Mouse (Mus musculus): ENCODE data around the gene Fgf2. TPM values are rescaled to one million over a fixed set of nuclear protein-coding genes. Genes with fewer than 3 reads are reported as not detected.

The Fgf2 gene
- polyA plus RNA-seq, 1 experiment from 2014 or later: 0.44 TPM

DNA sequence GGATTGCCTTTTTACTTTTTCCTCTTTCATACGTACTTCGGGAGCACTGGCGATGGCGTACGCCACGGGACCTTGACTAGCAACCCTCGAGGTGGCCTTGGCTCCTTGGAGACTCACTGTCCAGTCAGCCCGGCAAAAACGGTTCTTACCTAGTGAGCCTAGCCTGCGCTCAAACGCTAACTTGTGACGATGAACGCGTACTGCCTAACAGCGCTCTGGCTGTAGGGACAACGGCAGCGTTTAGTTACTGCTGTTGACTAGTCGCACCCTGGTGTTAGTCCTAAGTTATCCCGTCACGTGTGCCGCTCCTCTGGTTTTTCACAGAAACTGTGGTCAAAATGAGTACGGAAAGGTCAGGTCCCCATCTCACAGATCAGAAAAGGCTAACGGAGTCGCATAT, 72.5 kb downstream of the Fgf2 start:
- ATAC-seq: no peak
- peaks cover 4% of the 10 kb centered on the region; the same call in 1 of the 2 replicates for H3K36me3 ChIP-seq (ENCODE audit: poor library complexity, severe bottlenecking)
- H3K27me3 ChIP-seq: no peaks in the 10 kb centered on the region
- no peaks in the 10 kb centered on the region for H3K9me3 ChIP-seq (replicated peaks)
- H3K4me1 ChIP-seq: peaks cover 19% of the 10 kb centered on the region
- under 1% methylated on average over 24 of the region's 24 CpGs for WGBS
- peak overlapping the region; percentile 71 for H3K27ac ChIP-seq
- peak overlapping the region; percentile 94 for H3K4me2 ChIP-seq
- peak overlapping the region; percentile 76 for H3K4me3 ChIP-seq
- peak overlapping the region; percentile 78 for H3K9ac ChIP-seq

DNA sequence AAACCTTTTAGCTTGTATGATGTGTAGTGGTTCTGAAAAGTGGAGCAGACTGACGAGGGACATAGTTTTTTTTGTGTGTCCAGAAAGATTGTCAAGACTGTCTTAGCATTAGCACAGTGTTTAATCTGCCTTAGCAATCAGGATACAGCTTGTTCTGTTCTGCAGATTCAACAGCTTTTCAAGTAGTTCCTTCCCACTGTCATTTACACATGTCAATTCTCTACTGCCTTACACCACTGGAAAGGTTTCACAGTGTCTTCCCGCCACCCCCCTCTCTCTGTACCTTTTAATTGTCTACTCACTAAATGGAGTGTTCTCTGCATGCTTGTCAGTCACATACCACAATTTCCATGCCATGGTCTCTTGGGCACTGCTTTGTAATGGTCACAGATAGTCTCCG, 73.0 kb downstream of the Fgf2 start:
- Histone ChIP-seq H3K36me3 (ENCODE audit: poor library complexity, severe bottlenecking) (peaks cover 8% of the 10 kb centered on the region; the same call in 1 of the 2 replicates), H3K9ac (peak overlapping the region; percentile 78), H3K4me3 (peak overlapping the region; percentile 76), H3K27ac (no peak overlapping the region), H3K9me3 (replicated peaks) (no peaks in the 10 kb centered on the region), H3K4me1 (peaks cover 19% of the 10 kb centered on the region), H3K27me3 (no peaks in the 10 kb centered on the region), H3K4me2 (peak overlapping the region; percentile 94)
- WGBS: 18% methylated on average over 3 of the region's 3 CpGs
- no peak for ATAC-seq

DNA sequence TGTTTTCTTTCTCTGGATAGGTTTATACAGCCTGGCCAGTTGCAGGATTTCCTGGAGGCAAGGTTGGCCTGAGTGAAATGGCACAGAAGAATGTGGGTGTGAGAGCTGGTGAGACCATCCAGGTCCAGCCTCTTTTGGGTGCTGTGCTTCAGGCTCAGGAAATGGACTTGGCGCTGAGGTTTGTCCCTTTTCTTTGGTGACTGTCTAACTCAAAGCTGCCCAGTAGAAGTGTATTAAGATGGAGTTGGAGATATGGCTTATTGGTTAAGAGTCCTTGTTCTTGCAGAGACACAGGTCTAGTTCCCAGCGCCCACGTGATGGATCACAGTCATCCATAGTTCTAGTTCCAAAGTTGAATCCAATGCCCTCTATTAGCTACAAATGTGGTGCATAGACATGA, 77.9 kb downstream of the Fgf2 start:
- no peak for ATAC-seq
- no peak overlapping the region for H3K9ac ChIP-seq
- no peaks in the 10 kb centered on the region for H3K9me3 ChIP-seq (replicated peaks)
- H3K4me3 ChIP-seq: no peak overlapping the region
- H3K36me3 ChIP-seq (ENCODE audit: poor library complexity, severe bottlenecking): peaks cover 20% of the 10 kb centered on the region
- H3K4me1 ChIP-seq: peaks cover 5% of the 10 kb centered on the region
- no peak overlapping the region for H3K27ac ChIP-seq
- no peak overlapping the region for H3K4me2 ChIP-seq
- 95% methylated on average over 3 of the region's 3 CpGs for WGBS
- H3K27me3 ChIP-seq: no peaks in the 10 kb centered on the region

DNA sequence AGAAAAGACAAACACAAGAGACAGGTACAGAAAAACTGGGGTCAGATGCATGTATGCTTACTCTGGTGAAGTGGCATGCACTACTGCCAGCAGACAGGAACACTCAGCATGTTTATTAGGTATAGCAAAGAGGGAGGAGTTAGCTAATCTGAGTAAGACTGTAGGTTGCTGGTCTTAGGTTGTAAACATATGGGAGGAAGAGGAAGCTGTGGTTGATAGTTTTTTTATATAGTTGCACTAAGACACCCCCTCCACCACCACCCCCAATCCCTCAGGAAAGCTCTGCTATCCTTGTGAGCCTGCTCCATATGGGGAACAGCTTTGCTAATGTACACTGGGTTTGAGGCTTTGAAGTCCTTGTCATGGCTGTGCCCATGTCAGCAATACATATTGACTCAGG, 82.2 kb downstream of the Fgf2 start:
- Histone ChIP-seq H3K27ac (no peak overlapping the region), H3K4me3 (no peak overlapping the region), H3K4me2 (no peak overlapping the region), H3K27me3 (no peaks in the 10 kb centered on the region), H3K9ac (no peak overlapping the region), H3K4me1 (no peaks in the 10 kb centered on the region), H3K9me3 (replicated peaks) (no peaks in the 10 kb centered on the region), H3K36me3 (ENCODE audit: poor library complexity, severe bottlenecking) (peaks cover 35% of the 10 kb centered on the region)
- ATAC-seq: no peak

DNA sequence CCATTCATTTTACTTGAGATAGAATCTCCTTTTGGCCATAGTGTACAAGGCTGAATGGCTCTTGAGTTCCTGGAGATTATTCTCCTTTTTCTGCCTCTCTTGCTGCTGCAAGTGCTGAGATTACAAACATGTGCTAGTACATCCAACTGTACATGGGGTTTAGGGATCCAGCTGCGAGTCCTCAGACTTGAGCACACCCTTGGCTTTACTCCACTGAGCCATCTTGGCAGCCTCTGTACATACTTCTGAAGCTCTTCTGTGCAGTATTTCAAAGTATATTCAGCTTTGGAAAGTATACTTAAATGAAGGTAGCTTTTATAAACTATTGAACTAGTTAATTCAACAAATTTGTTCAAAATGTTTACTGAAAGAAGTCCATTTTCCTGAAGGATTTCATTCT, 91.6 kb downstream of the Fgf2 start:
- no peaks in the 10 kb centered on the region for H3K9me3 ChIP-seq (replicated peaks)
- no peaks in the 10 kb centered on the region for H3K27me3 ChIP-seq
- 97% methylated on average over 1 of the region's 1 CpGs for WGBS
- H3K9ac ChIP-seq: no peak overlapping the region
- no peak for ATAC-seq
- peaks cover 36% of the 10 kb centered on the region for H3K36me3 ChIP-seq (ENCODE audit: poor library complexity, severe bottlenecking)
- no peaks in the 10 kb centered on the region for H3K4me1 ChIP-seq
- no peak overlapping the region for H3K4me3 ChIP-seq
- no peak overlapping the region for H3K27ac ChIP-seq
- H3K4me2 ChIP-seq: no peak overlapping the region

DNA sequence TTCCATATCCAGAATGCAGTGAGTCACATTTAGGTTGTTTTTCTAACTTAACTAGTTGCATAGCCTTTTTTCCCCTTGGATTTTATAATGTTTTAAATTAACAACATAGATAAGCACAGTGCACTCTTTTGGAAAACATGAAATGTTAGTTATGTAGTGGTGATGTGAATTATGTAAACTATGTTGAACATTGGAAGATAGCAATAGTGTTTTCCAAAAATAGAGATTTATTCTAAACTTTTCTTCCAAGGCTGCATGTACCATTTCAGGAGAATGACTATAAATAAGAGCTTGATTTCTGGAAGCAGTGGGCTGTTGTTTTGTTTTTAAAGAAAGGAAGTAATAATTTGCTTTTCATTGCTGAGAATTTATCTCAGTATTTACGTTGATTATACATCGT, 95.3 kb downstream of the Fgf2 start:
- H3K4me3 ChIP-seq: no peak overlapping the region
- H3K27ac ChIP-seq: no peak overlapping the region
- no peak overlapping the region for H3K9ac ChIP-seq
- H3K4me2 ChIP-seq: no peak overlapping the region
- no peaks in the 10 kb centered on the region for H3K27me3 ChIP-seq
- H3K4me1 ChIP-seq: no peaks in the 10 kb centered on the region
- H3K36me3 ChIP-seq (ENCODE audit: poor library complexity, severe bottlenecking): peaks cover 20% of the 10 kb centered on the region
- no peak for ATAC-seq
- H3K9me3 ChIP-seq (replicated peaks): no peaks in the 10 kb centered on the region
- 98% methylated on average over 2 of the region's 2 CpGs for WGBS

DNA sequence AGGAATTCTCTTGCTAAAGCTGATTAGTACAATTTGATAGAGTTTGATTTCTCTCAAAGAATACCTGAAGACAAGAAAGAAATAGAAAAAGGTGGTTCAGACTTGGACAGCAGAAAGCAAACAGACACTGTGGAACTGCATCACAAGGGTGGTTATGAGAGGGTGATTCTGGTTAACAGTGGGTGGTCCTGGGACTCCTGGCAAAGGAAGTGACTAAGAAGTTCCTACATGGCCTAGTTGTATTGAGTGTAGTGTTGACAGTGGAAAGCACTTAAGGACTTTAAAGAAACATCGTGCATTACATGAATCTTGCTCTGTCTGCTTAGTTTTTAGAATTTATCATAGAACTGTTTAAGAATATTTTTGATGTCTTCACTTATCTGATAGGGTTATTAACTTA, 107.8 kb downstream of the Fgf2 start:
- Histone ChIP-seq H3K9me3 (replicated peaks) (no peaks in the 10 kb centered on the region), H3K27ac (no peak overlapping the region), H3K27me3 (no peaks in the 10 kb centered on the region), H3K4me1 (no peaks in the 10 kb centered on the region), H3K36me3 (ENCODE audit: poor library complexity, severe bottlenecking) (0 out of 2 replicates have a peak, but pooled peaks cover 6% of the 10 kb centered on the region), H3K9ac (no peak overlapping the region), H3K4me3 (no peak overlapping the region), H3K4me2 (no peak overlapping the region)
- 88% methylated on average over 1 of the region's 1 CpGs for WGBS
- ATAC-seq: no peak

Other genes starting within 250 kb of the Fgf2 start
- 0.40 TPM in 2 replicates for gene Il2, start 222.4 kb upstream of the Fgf2 start, polyA plus RNA-seq (2015; fragmentation: Nextera tagmentation; extraction: Ambion mirVana)
- gene Il21, start 115.7 kb upstream of the Fgf2 start, polyA plus RNA-seq (2015; fragmentation: Nextera tagmentation; extraction: Ambion mirVana): not detected in 2 replicates
- 6.1 and 7.7 TPM in 2 replicates for gene Bbs12, start 35.8 kb upstream of the Fgf2 start, polyA plus RNA-seq (2015; fragmentation: Nextera tagmentation; extraction: Ambion mirVana)
- 2.9 and 3.4 TPM in 2 replicates for gene Cetn4, start 35.6 kb upstream of the Fgf2 start, polyA plus RNA-seq (2015; fragmentation: Nextera tagmentation; extraction: Ambion mirVana)
- 33.3 and 38.3 TPM in 2 replicates for gene Spata5, start 71.5 kb downstream of the Fgf2 start, polyA plus RNA-seq (2015; fragmentation: Nextera tagmentation; extraction: Ambion mirVana)
- gene Nudt6, start 71.9 kb downstream of the Fgf2 start, polyA plus RNA-seq (2015; fragmentation: Nextera tagmentation; extraction: Ambion mirVana): 3.3 and 4.6 TPM in 2 replicates

All from forebrain, embryonic 13.5 days (tissue).